Mouse (Mus musculus): ENCODE measurements at regions not wholly inside any gene's neighbourhood (a gene's known extent, or its start where the extent isn't known, plus 50 kb on each side); places are given as distances from the start of the nearest gene placed in this dataset.

- 77% methylated on average over 4 of the region's 4 CpGs for WGBS
- no peaks in the 10 kb centered on the region for H3K27me3 ChIP-seq (replicated peaks; ENCODE audit: control insufficient read depth, insufficient read depth, low read length)
- no peak for DNase-seq (ENCODE audit: low spot score)
- ATAC-seq: no peak
- no peak overlapping the region for H3K4me3 ChIP-seq (ENCODE audit: low read depth, low read length)
- H3K9ac ChIP-seq (ENCODE audit: low read length): no peak overlapping the region
- no peak overlapping the region for H3K27ac ChIP-seq (ENCODE audit: low read depth, low read length)
- no peaks in the 10 kb centered on the region for H3K4me1 ChIP-seq (ENCODE audit: control insufficient read depth, insufficient read depth, low read length)
- no peaks in the 10 kb centered on the region for H3K9me3 ChIP-seq (replicated peaks; ENCODE audit: control insufficient read depth, low read length)
- H3K4me2 ChIP-seq (ENCODE audit: low read length): no peak overlapping the region
- no peaks in the 10 kb centered on the region for H3K36me3 ChIP-seq (ENCODE audit: control insufficient read depth, insufficient read depth, low read length)
These were observed 77.3 kb upstream of the Mbnl1 start for GRCm38 (mm10) chr3:60395299-60395698.

DNA sequence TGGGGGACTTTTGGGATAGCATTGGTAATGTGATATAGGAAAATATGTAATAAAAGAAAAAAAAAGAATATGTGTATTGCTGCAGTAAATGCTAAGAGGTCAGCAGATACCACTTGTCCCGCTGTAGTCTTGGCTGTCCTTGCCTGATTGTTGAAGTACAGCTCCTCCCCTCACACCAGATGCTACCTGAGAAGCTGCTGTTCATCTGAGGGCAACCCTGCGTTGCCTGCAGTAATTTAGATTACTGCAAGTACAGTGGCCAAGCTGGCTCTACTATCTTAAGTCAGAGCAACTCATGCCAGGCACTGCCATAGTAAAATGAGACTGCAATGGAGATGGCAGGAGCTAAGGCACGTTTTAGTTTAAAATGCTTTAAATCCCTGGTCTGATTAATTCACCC, 75.7 kb upstream of the Mbnl1 start:
- no peak overlapping the region for H3K9ac ChIP-seq (ENCODE audit: low read length)
- H3K4me3 ChIP-seq (ENCODE audit: low read depth, low read length): no peak overlapping the region
- no peaks in the 10 kb centered on the region for H3K4me1 ChIP-seq (ENCODE audit: control insufficient read depth, insufficient read depth, low read length)
- H3K27ac ChIP-seq (ENCODE audit: low read depth, low read length): no peak overlapping the region
- WGBS: 82% methylated on average over 3 of the region's 3 CpGs
- H3K4me2 ChIP-seq (ENCODE audit: low read length): no peak overlapping the region
- DNase-seq (ENCODE audit: low spot score) (no peak), ATAC-seq (no peak)
- H3K36me3 ChIP-seq (ENCODE audit: control insufficient read depth, insufficient read depth, low read length): no peaks in the 10 kb centered on the region
- no peaks in the 10 kb centered on the region for H3K9me3 ChIP-seq (replicated peaks; ENCODE audit: control insufficient read depth, low read length)
- H3K27me3 ChIP-seq (replicated peaks; ENCODE audit: control insufficient read depth, insufficient read depth, low read length): no peaks in the 10 kb centered on the region

DNA sequence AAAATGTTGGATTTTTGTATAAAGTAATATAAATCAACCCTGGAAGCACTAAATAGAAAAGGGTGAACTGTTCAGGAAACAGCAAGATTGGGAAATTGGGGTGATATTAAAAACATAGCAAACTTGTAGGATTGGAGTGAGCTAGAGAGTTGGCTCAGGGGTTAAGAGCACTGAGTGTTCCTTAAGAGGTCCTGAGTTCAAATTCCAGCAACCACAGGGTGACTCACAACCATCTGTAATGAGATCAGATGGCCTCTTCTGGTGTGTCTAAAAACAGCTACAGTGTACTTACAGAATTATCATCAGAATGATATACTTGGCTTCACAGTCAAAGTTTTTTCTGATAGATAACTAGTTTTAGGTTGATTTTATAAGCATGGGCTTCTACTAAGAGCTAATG, 73.8 kb upstream of the Mbnl1 start:
- ATAC-seq (no peak), DNase-seq (ENCODE audit: low spot score) (no peak)
- H3K36me3 ChIP-seq (ENCODE audit: control insufficient read depth, insufficient read depth, low read length): no peaks in the 10 kb centered on the region
- no peak overlapping the region for H3K9ac ChIP-seq (ENCODE audit: low read length)
- no peak overlapping the region for H3K4me3 ChIP-seq (ENCODE audit: low read depth, low read length)
- H3K4me2 ChIP-seq (ENCODE audit: low read length): no peak overlapping the region
- no peaks in the 10 kb centered on the region for H3K27me3 ChIP-seq (replicated peaks; ENCODE audit: control insufficient read depth, insufficient read depth, low read length)
- H3K9me3 ChIP-seq (replicated peaks; ENCODE audit: control insufficient read depth, low read length): no peaks in the 10 kb centered on the region
- H3K4me1 ChIP-seq (ENCODE audit: control insufficient read depth, insufficient read depth, low read length): no peaks in the 10 kb centered on the region
- no peak overlapping the region for H3K27ac ChIP-seq (ENCODE audit: low read depth, low read length)

- Histone ChIP-seq H3K4me1 (ENCODE audit: control insufficient read depth, insufficient read depth, low read length) (no peaks in the 10 kb centered on the region), H3K27ac (ENCODE audit: low read depth, low read length) (no peak overlapping the region), H3K36me3 (ENCODE audit: control insufficient read depth, insufficient read depth, low read length) (no peaks in the 10 kb centered on the region), H3K9ac (ENCODE audit: low read length) (no peak overlapping the region), H3K4me3 (ENCODE audit: low read depth, low read length) (no peak overlapping the region), H3K27me3 (replicated peaks; ENCODE audit: control insufficient read depth, insufficient read depth, low read length) (no peaks in the 10 kb centered on the region), H3K9me3 (replicated peaks; ENCODE audit: control insufficient read depth, low read length) (no peaks in the 10 kb centered on the region), H3K4me2 (ENCODE audit: low read length) (no peak overlapping the region)
- DNase-seq (ENCODE audit: low spot score) (no peak), ATAC-seq (no peak)
- WGBS: 87% methylated on average over 5 of the region's 5 CpGs
These were observed 70.3 kb upstream of the Mbnl1 start for GRCm38 (mm10) chr3:60402251-60402830.

- no peak overlapping the region for H3K4me2 ChIP-seq (ENCODE audit: low read length)
- no peak overlapping the region for H3K4me3 ChIP-seq (ENCODE audit: low read depth, low read length)
- H3K9me3 ChIP-seq (replicated peaks; ENCODE audit: control insufficient read depth, low read length): no peaks in the 10 kb centered on the region
- no peaks in the 10 kb centered on the region for H3K36me3 ChIP-seq (ENCODE audit: control insufficient read depth, insufficient read depth, low read length)
- ATAC-seq: no peak
- WGBS: 92% methylated on average over 2 of the region's 2 CpGs
- no peaks in the 10 kb centered on the region for H3K27me3 ChIP-seq (replicated peaks; ENCODE audit: control insufficient read depth, insufficient read depth, low read length)
- no peak overlapping the region for H3K27ac ChIP-seq (ENCODE audit: low read depth, low read length)
- H3K4me1 ChIP-seq (ENCODE audit: control insufficient read depth, insufficient read depth, low read length): no peaks in the 10 kb centered on the region
- no peak overlapping the region for H3K9ac ChIP-seq (ENCODE audit: low read length)
- no peak for DNase-seq (ENCODE audit: low spot score)
These were observed 65.2 kb upstream of the Mbnl1 start for GRCm38 (mm10) chr3:60407426-60407825.

DNA sequence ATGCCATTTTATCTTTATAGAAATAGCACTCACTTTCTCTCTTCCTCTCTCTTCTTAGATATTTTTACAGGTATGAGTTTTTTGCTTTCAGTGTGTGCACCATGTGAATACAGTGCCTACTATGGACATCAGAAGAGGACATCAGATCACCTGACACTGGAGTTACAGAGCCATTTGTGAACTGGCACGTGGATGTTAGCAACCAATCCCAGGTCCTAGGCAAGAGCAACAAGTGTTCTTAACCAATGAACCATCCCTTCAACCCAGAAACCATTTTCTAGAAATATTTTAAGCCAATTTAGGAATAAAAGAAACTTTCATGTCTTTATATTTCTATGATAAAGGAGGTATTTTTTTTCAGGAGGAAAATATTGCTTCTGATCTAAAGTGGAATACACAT, 64.7 kb upstream of the Mbnl1 start:
- ATAC-seq (no peak), DNase-seq (ENCODE audit: low spot score) (no peak)
- Histone ChIP-seq H3K27ac (ENCODE audit: low read depth, low read length) (no peak overlapping the region), H3K9ac (ENCODE audit: low read length) (no peak overlapping the region), H3K4me3 (ENCODE audit: low read depth, low read length) (no peak overlapping the region), H3K9me3 (replicated peaks; ENCODE audit: control insufficient read depth, low read length) (no peaks in the 10 kb centered on the region), H3K4me1 (ENCODE audit: control insufficient read depth, insufficient read depth, low read length) (no peaks in the 10 kb centered on the region), H3K27me3 (replicated peaks; ENCODE audit: control insufficient read depth, insufficient read depth, low read length) (no peaks in the 10 kb centered on the region), H3K36me3 (ENCODE audit: control insufficient read depth, insufficient read depth, low read length) (no peaks in the 10 kb centered on the region), H3K4me2 (ENCODE audit: low read length) (no peak overlapping the region)
- WGBS: 59% methylated on average over 1 of the region's 1 CpGs

DNA sequence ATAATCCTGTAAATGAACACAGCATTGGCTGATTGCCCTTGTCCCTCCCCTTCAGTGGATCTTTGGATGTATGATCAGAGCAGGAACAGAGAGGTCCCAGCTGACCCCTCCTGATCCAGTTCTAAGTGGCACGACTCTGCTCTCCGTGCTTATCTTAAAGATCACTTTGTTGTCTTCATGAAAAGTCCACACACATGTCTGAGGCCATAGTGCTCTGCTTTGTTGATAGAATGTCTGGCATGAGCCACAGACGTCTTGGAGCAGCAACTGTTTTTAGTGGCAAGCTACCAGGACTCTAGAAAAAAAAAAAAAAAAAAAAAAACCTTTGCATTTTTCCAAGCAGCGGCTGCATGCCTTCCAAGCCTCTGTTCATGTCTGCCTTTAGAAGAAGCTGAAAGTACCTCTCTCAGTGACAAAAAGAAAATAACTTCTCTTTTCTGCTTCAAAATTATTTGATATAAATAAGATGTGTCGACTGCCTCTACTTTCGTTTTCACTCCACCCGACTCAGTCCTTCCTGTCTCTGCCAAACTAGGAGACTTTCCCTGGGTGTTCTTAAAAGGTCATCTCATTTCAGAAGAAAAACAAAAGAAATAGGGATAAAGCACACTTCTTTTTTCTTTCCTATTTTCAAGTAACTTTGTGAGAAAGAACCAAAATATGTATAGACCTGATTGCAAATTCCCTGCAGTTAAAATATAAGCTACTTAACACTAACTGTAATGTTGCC, 63.9 kb upstream of the Mbnl1 start:
- no peak for DNase-seq (ENCODE audit: low spot score)

GRCm38 (mm10) chr3:60409283-60409633, 63.4 kb upstream of the Mbnl1 start:
- Histone ChIP-seq H3K4me2 (ENCODE audit: low read length) (no peak overlapping the region), H3K4me1 (ENCODE audit: control insufficient read depth, insufficient read depth, low read length) (no peaks in the 10 kb centered on the region), H3K27ac (ENCODE audit: low read depth, low read length) (no peak overlapping the region), H3K4me3 (ENCODE audit: low read depth, low read length) (no peak overlapping the region), H3K9me3 (replicated peaks; ENCODE audit: control insufficient read depth, low read length) (no peaks in the 10 kb centered on the region), H3K36me3 (ENCODE audit: control insufficient read depth, insufficient read depth, low read length) (no peaks in the 10 kb centered on the region), H3K27me3 (replicated peaks; ENCODE audit: control insufficient read depth, insufficient read depth, low read length) (no peaks in the 10 kb centered on the region), H3K9ac (ENCODE audit: low read length) (no peak overlapping the region)
- DNase-seq (ENCODE audit: low spot score) (no peak), ATAC-seq (no peak)

More for the DNA sequence above, 63.9 kb upstream of the Mbnl1 start:
- ATAC-seq: no peak
- H3K4me3 ChIP-seq (ENCODE audit: low read depth, low read length): no peak overlapping the region
- H3K4me1 ChIP-seq (ENCODE audit: control insufficient read depth, insufficient read depth, low read length): no peaks in the 10 kb centered on the region
- H3K27me3 ChIP-seq (replicated peaks; ENCODE audit: control insufficient read depth, insufficient read depth, low read length): no peaks in the 10 kb centered on the region
- no peaks in the 10 kb centered on the region for H3K9me3 ChIP-seq (replicated peaks; ENCODE audit: control insufficient read depth, low read length)
- no peak overlapping the region for H3K9ac ChIP-seq (ENCODE audit: low read length)
- WGBS: 61% methylated on average over 7 of the region's 7 CpGs
- H3K36me3 ChIP-seq (ENCODE audit: control insufficient read depth, insufficient read depth, low read length): no peaks in the 10 kb centered on the region
- H3K4me2 ChIP-seq (ENCODE audit: low read length): no peak overlapping the region
- H3K27ac ChIP-seq (ENCODE audit: low read depth, low read length): no peak overlapping the region

DNA sequence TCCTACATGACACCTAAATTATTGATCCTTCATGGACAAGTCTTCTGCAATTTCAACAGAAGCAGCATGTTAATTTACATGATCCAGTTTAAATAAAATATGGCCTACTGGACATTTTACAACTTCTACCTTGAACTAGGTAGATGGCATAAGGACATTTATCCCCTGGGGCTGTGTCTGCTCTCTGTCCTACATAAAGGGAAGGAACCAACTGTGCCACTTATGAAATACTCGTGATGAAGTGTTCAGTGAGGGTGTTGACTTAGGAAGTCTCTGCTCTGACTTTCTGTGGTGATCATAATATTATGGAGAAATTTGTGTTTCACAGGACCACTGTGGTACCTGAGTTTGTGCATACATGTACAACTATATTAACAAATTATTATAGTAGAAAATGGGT, 60.9 kb upstream of the Mbnl1 start:
- DNase-seq (ENCODE audit: low spot score) (no peak), ATAC-seq (no peak)
- no peaks in the 10 kb centered on the region for H3K36me3 ChIP-seq (ENCODE audit: control insufficient read depth, insufficient read depth, low read length)
- no peaks in the 10 kb centered on the region for H3K4me1 ChIP-seq (ENCODE audit: control insufficient read depth, insufficient read depth, low read length)
- H3K9me3 ChIP-seq (replicated peaks; ENCODE audit: control insufficient read depth, low read length): no peaks in the 10 kb centered on the region
- no peak overlapping the region for H3K4me3 ChIP-seq (ENCODE audit: low read depth, low read length)
- WGBS: 80% methylated on average over 1 of the region's 1 CpGs
- H3K4me2 ChIP-seq (ENCODE audit: low read length): no peak overlapping the region
- no peaks in the 10 kb centered on the region for H3K27me3 ChIP-seq (replicated peaks; ENCODE audit: control insufficient read depth, insufficient read depth, low read length)
- no peak overlapping the region for H3K9ac ChIP-seq (ENCODE audit: low read length)
- no peak overlapping the region for H3K27ac ChIP-seq (ENCODE audit: low read depth, low read length)

Data from forebrain, embryonic 14.5 days (tissue).